Mouse (Mus musculus) hindbrain, postnatal 0 days (tissue): ENCODE measurements around the gene Ahsg. TPM values are rescaled to one million over a fixed set of nuclear protein-coding genes. Genes with fewer than 3 reads are reported as not detected.
A peak's percentile ranks its signal among the peaks of the same experiment; 100 is the strongest.

Source experiments
- ATAC-seq: fragments of 200-750 bp; cut with Nextera tagmentation; 2 replicates; pipeline ENCODE4 v1.8.0; 2017; ENCODE audit warnings: mild to moderate bottlenecking, moderate TSS enrichment, moderate library complexity
- DNase-seq: peaks from one replicate; pipeline ENCODE4 v3.0.0-alpha.2; 2015; ENCODE audit warnings: low spot score
- H3K27ac ChIP-seq: fragments of 300-500 bp; sonication (generic); 2 replicates; pipeline ENCODE4 v1.5.1; 2014; ENCODE audit warnings: mild to moderate bottlenecking
- H3K27me3 ChIP-seq: fragments of 300-500 bp; sonication (generic); 2 replicates; pipeline ENCODE4 v1.6.1; 2014; ENCODE audit warnings: low read length, mixed read lengths; ENCODE audit not compliant: insufficient read depth
- H3K36me3 ChIP-seq: fragments of 300-500 bp; sonication (generic); 2 replicates; pipeline ENCODE4 v1.6.1; 2014; ENCODE audit warnings: low read length, mixed read lengths; ENCODE audit not compliant: insufficient read depth
- H3K4me1 ChIP-seq: fragments of 300-500 bp; sonication (generic); 2 replicates; pipeline ENCODE4 v1.6.1; 2014; ENCODE audit warnings: antibody characterized with exemption, low read length, mixed read lengths; ENCODE audit not compliant: insufficient read depth
- H3K4me2 ChIP-seq: fragments of 300-500 bp; sonication (generic); 2 replicates; pipeline ENCODE4 v1.6.1; 2014; ENCODE audit warnings: low read depth, mild to moderate bottlenecking, low read length, moderate library complexity, mixed read lengths
- H3K4me3 ChIP-seq: fragments of 300-500 bp; sonication (generic); 2 replicates; pipeline ENCODE4 v1.5.1; 2014; ENCODE audit warnings: low read length
- H3K9ac ChIP-seq: fragments of 300-500 bp; sonication (generic); replicated peaks from 2 replicates; pipeline ENCODE4 v1.6.1; 2014; ENCODE audit warnings: mild to moderate bottlenecking, low read length, moderate library complexity, mixed read lengths
- H3K9me3 ChIP-seq: fragments of 300-500 bp; sonication (generic); 2 replicates; pipeline ENCODE4 v1.6.1; 2016; ENCODE audit warnings: low read length, mixed read lengths
- CTCF ChIP-seq: IDR thresholded peaks from 2 replicates; pipeline ENCODE4 v1.5.1; 2016; ENCODE audit warnings: antibody characterized with exemption, control low read depth, low read depth
- WGBS: fragments of 180-500 bp; shearing (Covaris S2); extraction: QIAGEN DNeasy Blood & Tissue Kit; methylation state at CpG from one replicate; pipeline ENCODE4 v1.1.7; 2014; 5-methylcytosine and 5-hydroxymethylcytosine counted together
- polyA plus RNA-seq: library from polyadenylated mRNA; unstranded; fragments of >200 nt; fragmentation: Nextera tagmentation; extraction: Ambion mirVana; gene quantifications from 2 replicates; pipeline ENCODE4 v1.2.1, GENCODE M21; 2015
- total RNA-seq: library from RNA; depleted of rRNA; stranded (reverse); fragments of >200 nt; gene quantifications from 2 replicates; pipeline ENCODE4 v1.2.3, GENCODE M21; 2014

Gene Ahsg
- total and polyA plus RNA-seq, 2 experiments from 2014 or later, result not detected

GRCm38 (mm10) chr16:22918034-22918433 is 27.0 kb downstream of the Ahsg start, which contains the start of gene Fetub:
Fetub (plus strand) TSS chr16:22918334.
- no peaks in the 10 kb centered on the region for H3K9me3 ChIP-seq
- DNase-seq (no peak), ATAC-seq (no peak)
- no peaks in the 10 kb centered on the region for H3K36me3 ChIP-seq
- no peak within 1 kb of the TSS for H3K27ac ChIP-seq
- no peak within 1 kb of the TSS for H3K4me3 ChIP-seq
- H3K27me3 ChIP-seq, result no peaks in the 10 kb centered on the region
- no peak for TF ChIP-seq CTCF
- H3K4me2 ChIP-seq, result no peak within 1 kb of the TSS
- 93% methylated on average over 5 of the region's 5 CpGs for WGBS
- H3K4me1 ChIP-seq, result no peaks in the 10 kb centered on the region
- no peak within 1 kb of the TSS for H3K9ac ChIP-seq

- no peak overlapping the region for H3K9ac ChIP-seq
- no peaks in the 10 kb centered on the region for H3K36me3 ChIP-seq
- no peak overlapping the region for H3K27ac ChIP-seq
- DNase-seq (no peak), ATAC-seq (no peak)
- H3K4me1 ChIP-seq, result no peaks in the 10 kb centered on the region
- H3K4me2 ChIP-seq, result no peak overlapping the region
- no peaks in the 10 kb centered on the region for H3K27me3 ChIP-seq
- no peak overlapping the region for H3K4me3 ChIP-seq
- no peaks in the 10 kb centered on the region for H3K9me3 ChIP-seq
- no peak for TF ChIP-seq CTCF
- 74% methylated on average over 15 of the region's 15 CpGs for WGBS
Observed at GRCm38 (mm10) chr16:22918664-22919312, 27.7 kb downstream of the Ahsg start.

- no peak overlapping the region for H3K4me3 ChIP-seq
- TF ChIP-seq CTCF, result no peak
- no peak overlapping the region for H3K27ac ChIP-seq
- DNase-seq (no peak), ATAC-seq (no peak)
- H3K36me3 ChIP-seq, result no peaks in the 10 kb centered on the region
- H3K4me1 ChIP-seq, result no peaks in the 10 kb centered on the region
- WGBS, result 70% methylated on average over 18 of the region's 18 CpGs
- H3K9me3 ChIP-seq, result no peaks in the 10 kb centered on the region
- no peaks in the 10 kb centered on the region for H3K27me3 ChIP-seq
- H3K4me2 ChIP-seq, result no peak overlapping the region
- H3K9ac ChIP-seq, result no peak overlapping the region
Observed at GRCm38 (mm10) chr16:22919971-22920854, 29.1 kb downstream of the Ahsg start.

GRCm38 (mm10) chr16:22921761-22922160 is 30.7 kb downstream of the Ahsg start:
- DNase-seq (no peak), ATAC-seq (no peak)
- 97% methylated on average over 5 of the region's 5 CpGs for WGBS
- Histone ChIP-seq H3K9ac (no peak overlapping the region), H3K9me3 (no peaks in the 10 kb centered on the region), H3K4me1 (no peaks in the 10 kb centered on the region), H3K4me3 (no peak overlapping the region), H3K36me3 (no peaks in the 10 kb centered on the region), H3K27ac (no peak overlapping the region), H3K4me2 (no peak overlapping the region), H3K27me3 (no peaks in the 10 kb centered on the region)
- no peak for TF ChIP-seq CTCF

- DNase-seq (no peak), ATAC-seq (no peak)
- no peaks in the 10 kb centered on the region for H3K36me3 ChIP-seq
- 87% methylated on average over 4 of the region's 4 CpGs for WGBS
- no peaks in the 10 kb centered on the region for H3K27me3 ChIP-seq
- H3K4me2 ChIP-seq, result no peak overlapping the region
- no peak for TF ChIP-seq CTCF
- no peaks in the 10 kb centered on the region for H3K9me3 ChIP-seq
- no peak overlapping the region for H3K9ac ChIP-seq
- H3K4me3 ChIP-seq, result no peak overlapping the region
- no peak overlapping the region for H3K27ac ChIP-seq
- H3K4me1 ChIP-seq, result no peaks in the 10 kb centered on the region
Observed at GRCm38 (mm10) chr16:22922433-22922832, 31.4 kb downstream of the Ahsg start.

GRCm38 (mm10) chr16:22929575-22929974 is 38.5 kb downstream of the Ahsg start:
- 33% methylated on average over 6 of the region's 6 CpGs for WGBS

More at GRCm38 (mm10) chr16:22929575-22929974, 38.5 kb downstream of the Ahsg start:
- no peaks in the 10 kb centered on the region for H3K4me1 ChIP-seq
- H3K36me3 ChIP-seq, result no peaks in the 10 kb centered on the region
- H3K4me3 ChIP-seq, result no peak overlapping the region
- no peak overlapping the region for H3K4me2 ChIP-seq
- TF ChIP-seq CTCF, result no peak
- peak; percentile 66 for DNase-seq
- H3K27me3 ChIP-seq, result no peaks in the 10 kb centered on the region
- peak; percentile 81 for ATAC-seq
- no peak overlapping the region for H3K9ac ChIP-seq
- no peaks in the 10 kb centered on the region for H3K9me3 ChIP-seq
- H3K27ac ChIP-seq, result no peak overlapping the region
